In the genomic region with DNA sequence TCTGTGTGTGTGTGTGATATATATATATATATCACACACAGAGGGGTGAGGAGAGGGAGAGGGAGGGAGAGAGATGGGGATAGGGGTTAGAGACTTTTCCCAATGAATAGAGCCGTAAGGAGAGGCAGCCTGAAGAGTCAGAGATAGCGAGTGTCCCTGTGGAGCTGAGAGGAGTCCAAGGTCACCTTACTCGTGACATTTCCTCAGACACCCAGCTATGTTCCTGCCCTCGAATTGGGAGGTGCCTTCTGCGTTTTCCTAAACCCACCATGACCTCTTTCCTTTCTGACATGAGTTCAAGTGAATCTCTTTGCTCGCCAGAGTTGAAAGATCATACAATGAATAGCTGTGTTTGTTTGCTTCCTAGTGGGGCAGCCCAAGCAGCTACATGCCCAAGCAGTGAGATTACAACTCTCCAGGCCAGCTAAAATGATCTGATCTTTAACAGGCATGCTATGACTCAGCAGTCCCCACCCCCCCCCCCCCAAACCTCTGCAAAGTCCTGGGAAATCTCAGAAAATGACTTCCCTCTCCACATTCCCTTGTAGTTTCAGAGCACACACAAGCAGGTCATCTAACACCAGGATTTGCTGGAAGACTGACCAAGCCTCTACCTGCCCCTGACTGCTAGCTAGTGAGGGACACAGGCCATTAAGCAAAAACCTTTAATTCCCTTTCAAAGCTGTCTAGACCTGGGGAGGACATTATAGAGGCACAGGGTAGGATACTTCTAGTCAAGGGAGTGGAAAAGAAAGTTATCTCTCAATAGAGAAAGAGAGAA, we compare ENCODE assay signal across 18 mouse cellular contexts. TPM values are rescaled to one million over a fixed set of nuclear protein-coding genes. Genes with fewer than 3 reads are reported as not detected.
A peak's percentile ranks its signal among the peaks of the same experiment; 100 is the strongest.
DNase-seq lines count a peak whose midpoint lies in the region; ATAC-seq lines count a peak whose summit lies in the region.
"Had no signal": no experiment of that assay in that cellular context is flagged by ENCODE, and none has a peak within 500 bp of the region (broad histone marks: within the 10 kb centered on the region; RNA-seq: fewer than 3 reads in every experiment).

No protein-coding gene starts in this region.

- peak; percentile 45 to 78 for DNase-seq in adrenal gland, adult (ENCODE audit: inconsistent age in 2 of 2, low spot score in 1 of 2)
- no peak for DNase-seq in adrenal gland, postnatal 14 days
- no peak for DNase-seq in kidney, postnatal 14 days
- peak; percentile 65 for DNase-seq in ZHBTc4 (ENCODE audit: low read depth, low spot score)
- DNase-seq in lung, postnatal 36 days, result no peak
- DNase-seq: cerebellum, postnatal 14 days; gastrocnemius, postnatal 10 days; lung, adult 18-20 months; thymus, adult 18-20 months had no signal

- no peaks in the 10 kb centered on the region; the same call in 1 of the 2 replicates for H3K27me3 ChIP-seq in kidney, embryonic 14.5 days (ENCODE audit: control insufficient read depth, insufficient read depth, low read length)
- no peaks in the 10 kb centered on the region for H3K27me3 ChIP-seq in stomach, embryonic 15.5 days (replicated peaks)
- H3K27me3 ChIP-seq: CH12.LX; limb, embryonic 12.5 days; midbrain, embryonic 13.5 days had no signal

- 23% methylated on average over 6 of the region's 6 CpGs for WGBS in kidney, embryonic 14.5 days
- 38% methylated on average over 6 of the region's 6 CpGs for WGBS in stomach, embryonic 15.5 days

- H3K9ac ChIP-seq in kidney, embryonic 14.5 days (ENCODE audit: low read depth, low read length), result no peak overlapping the region
- no peak overlapping the region for H3K9ac ChIP-seq in stomach, embryonic 15.5 days
- H3K9ac ChIP-seq: limb, embryonic 12.5 days; midbrain, embryonic 13.5 days had no signal

- H3K4me3 ChIP-seq in kidney, embryonic 14.5 days (ENCODE audit: low read length), result no peak overlapping the region
- no peak overlapping the region for H3K4me3 ChIP-seq in stomach, embryonic 15.5 days (replicated peaks)
- H3K4me3 ChIP-seq: forebrain, embryonic 10.5 days; layer of hippocampus, adult 2 months; limb, embryonic 12.5 days; midbrain, embryonic 13.5 days had no signal

- H3K36me3 ChIP-seq in kidney, embryonic 14.5 days (ENCODE audit: control insufficient read depth, insufficient read depth, low read length), result no peaks in the 10 kb centered on the region
- no peaks in the 10 kb centered on the region for H3K36me3 ChIP-seq in stomach, embryonic 15.5 days
- H3K36me3 ChIP-seq: forebrain, embryonic 10.5 days; limb, embryonic 12.5 days; midbrain, embryonic 13.5 days had no signal

- H3K9me3 ChIP-seq in kidney, embryonic 14.5 days (ENCODE audit: control insufficient read depth, low read length), result peaks cover 3% of the 10 kb centered on the region; the same call in 1 of the 2 replicates
- no peaks in the 10 kb centered on the region for H3K9me3 ChIP-seq in stomach, embryonic 15.5 days
- H3K9me3 ChIP-seq: forebrain, embryonic 10.5 days; limb, embryonic 12.5 days had no signal

- H3K27ac ChIP-seq in kidney, embryonic 14.5 days (ENCODE audit: low read depth, low read length), result peak overlapping the region; percentile 1; the same call in 1 of the 2 replicates
- 0 out of 2 replicates have a peak overlapping the region, but pooled peaks have one; percentile 54 for H3K27ac ChIP-seq in stomach, embryonic 15.5 days
- H3K27ac ChIP-seq: forebrain, embryonic 10.5 days; layer of hippocampus, adult 2 months; limb, embryonic 12.5 days; macrophage; midbrain, embryonic 13.5 days had no signal

- no peak overlapping the region for H3K4me2 ChIP-seq in kidney, embryonic 14.5 days (replicated peaks; ENCODE audit: low read depth, low read length)
- H3K4me2 ChIP-seq in stomach, embryonic 15.5 days, result no peak overlapping the region
- H3K4me2 ChIP-seq: limb, embryonic 12.5 days; midbrain, embryonic 13.5 days had no signal

- H3K4me1 ChIP-seq in kidney, embryonic 14.5 days (ENCODE audit: control insufficient read depth, insufficient read depth, low read length), result peaks cover 4% of the 10 kb centered on the region; the same call in 1 of the 2 replicates
- H3K4me1 ChIP-seq in stomach, embryonic 15.5 days, result no peaks in the 10 kb centered on the region
- H3K4me1 ChIP-seq: midbrain, embryonic 13.5 days had no signal

- peak; percentile 80 for ATAC-seq in kidney, embryonic 14.5 days (ENCODE audit: low FRiP score, low TSS enrichment)
- ATAC-seq in stomach, embryonic 15.5 days (ENCODE audit: insufficient read depth, low FRiP score, low read depth), result peak; percentile 68; the same call in 1 of the 2 replicates
- ATAC-seq in cerebellum, adult (ENCODE audit: insufficient number of reproducible peaks, low FRiP score, low TSS enrichment), result no peak

RNA-seq across cellular contexts. Expression of a gene that starts 31.7 kb away (rescaled TPM):
- total RNA-seq in adrenal gland, postnatal 14 days (2021), result 16.9 and 18.4 TPM in 2 replicates
- polyA plus RNA-seq in kidney, embryonic 14.5 days (2014; fragmentation: Nextera tagmentation; extraction: Ambion mirVana), result 5.2 and 7.1 TPM in 2 replicates
- polyA plus RNA-seq in stomach, embryonic 15.5 days (2015; fragmentation: Nextera tagmentation; extraction: Ambion mirVana), result 10.4 and 11.0 TPM in 2 replicates

Comparison
In these comparisons a context has a peak if more than half of its experiments do, and no peak if none do; other contexts are left out.
1. DNase-seq: peak in adrenal gland, adult (2 of 2) and ZHBTc4 (single experiment); none in adrenal gland, postnatal 14 days (single experiment), kidney, postnatal 14 days (single experiment) and lung, postnatal 36 days (single experiment).